Mouse (Mus musculus): ENCODE data around the gene E2f3. TPM values are rescaled to one million over a fixed set of nuclear protein-coding genes. Genes with fewer than 3 reads are reported as not detected.

The E2f3 gene
- polyA plus RNA-seq, 1 experiment from 2014 or later, result 5.3 TPM

DNA sequence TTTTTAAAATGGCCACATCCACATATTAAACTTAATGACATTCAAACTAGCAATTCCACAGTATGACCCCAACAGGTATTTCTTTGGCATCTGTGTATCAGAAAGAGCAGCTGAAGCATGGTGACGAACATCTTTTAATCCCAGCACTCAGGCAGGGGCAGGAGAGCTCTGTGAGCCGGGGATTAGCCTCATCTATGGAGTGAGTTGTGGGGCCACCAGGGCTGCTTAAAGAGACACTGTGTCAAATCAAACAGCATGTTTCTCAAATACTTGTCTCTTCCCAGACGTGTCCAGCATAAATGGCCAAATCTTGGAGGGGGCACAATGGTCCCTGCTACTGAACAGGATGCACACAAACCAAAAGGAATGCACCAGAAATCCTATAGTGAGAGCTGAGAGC is 59.7 kb downstream of the E2f3 start:
- no peak for ATAC-seq (ENCODE audit: low FRiP score, low TSS enrichment)
- no peaks in the 10 kb centered on the region for H3K4me1 ChIP-seq (ENCODE audit: control insufficient read depth, insufficient read depth, low read length)
- no peak overlapping the region for H3K4me3 ChIP-seq (replicated peaks; ENCODE audit: low read depth, low read length)
- H3K9ac ChIP-seq (replicated peaks; ENCODE audit: low read length), result no peak overlapping the region
- H3K27ac ChIP-seq (replicated peaks; ENCODE audit: low read depth, low read length), result no peak overlapping the region
- H3K36me3 ChIP-seq (ENCODE audit: control insufficient read depth, insufficient read depth, low read length), result no peaks in the 10 kb centered on the region
- 24% methylated on average over 3 of the region's 3 CpGs for WGBS
- no peaks in the 10 kb centered on the region for H3K9me3 ChIP-seq (ENCODE audit: control insufficient read depth, low read length)
- H3K27me3 ChIP-seq (ENCODE audit: control insufficient read depth, insufficient read depth, low read length), result no peaks in the 10 kb centered on the region
- DNase-seq, result peak; percentile 11
- H3K4me2 ChIP-seq (ENCODE audit: low read length), result no peak overlapping the region

DNA sequence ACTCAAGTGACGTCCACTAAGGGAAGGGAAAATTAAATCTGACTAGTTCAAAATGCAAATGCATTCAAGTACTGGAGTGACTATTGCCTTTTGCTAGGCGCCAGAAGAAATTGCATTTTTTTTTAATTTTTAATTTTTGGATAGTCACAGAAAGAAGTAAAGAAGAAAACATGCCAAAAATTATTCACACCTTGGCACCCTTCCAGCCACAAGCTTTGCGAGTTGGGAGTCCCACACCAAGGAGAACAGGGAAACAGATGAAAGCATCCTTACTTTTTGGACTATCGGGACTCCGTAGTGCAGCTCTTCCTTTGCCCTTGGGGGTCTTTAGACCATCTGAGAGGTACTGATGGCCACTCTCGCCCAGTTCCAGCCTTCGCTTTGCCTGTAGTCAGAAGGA is 66.0 kb downstream of the E2f3 start:
- 90% methylated on average over 7 of the region's 7 CpGs for WGBS
- H3K4me3 ChIP-seq (replicated peaks; ENCODE audit: low read depth, low read length), result no peak overlapping the region
- DNase-seq (no peak), ATAC-seq (ENCODE audit: low FRiP score, low TSS enrichment) (no peak)
- peaks cover 28% of the 10 kb centered on the region for H3K36me3 ChIP-seq (ENCODE audit: control insufficient read depth, insufficient read depth, low read length)
- H3K4me1 ChIP-seq (ENCODE audit: control insufficient read depth, insufficient read depth, low read length), result no peaks in the 10 kb centered on the region
- H3K4me2 ChIP-seq (ENCODE audit: low read length), result no peak overlapping the region
- no peaks in the 10 kb centered on the region for H3K27me3 ChIP-seq (ENCODE audit: control insufficient read depth, insufficient read depth, low read length)
- no peak overlapping the region for H3K9ac ChIP-seq (replicated peaks; ENCODE audit: low read length)
- H3K9me3 ChIP-seq (ENCODE audit: control insufficient read depth, low read length), result no peaks in the 10 kb centered on the region
- no peak overlapping the region for H3K27ac ChIP-seq (replicated peaks; ENCODE audit: low read depth, low read length)

GRCm38 (mm10) chr13:29916561-29916960 is 69.3 kb downstream of the E2f3 start:
- Histone ChIP-seq H3K4me3 (replicated peaks; ENCODE audit: low read depth, low read length) (no peak overlapping the region), H3K27ac (replicated peaks; ENCODE audit: low read depth, low read length) (no peak overlapping the region), H3K27me3 (ENCODE audit: control insufficient read depth, insufficient read depth, low read length) (no peaks in the 10 kb centered on the region), H3K9ac (replicated peaks; ENCODE audit: low read length) (no peak overlapping the region), H3K36me3 (ENCODE audit: control insufficient read depth, insufficient read depth, low read length) (peaks cover 44% of the 10 kb centered on the region), H3K4me1 (ENCODE audit: control insufficient read depth, insufficient read depth, low read length) (no peaks in the 10 kb centered on the region), H3K4me2 (ENCODE audit: low read length) (no peak overlapping the region), H3K9me3 (ENCODE audit: control insufficient read depth, low read length) (no peaks in the 10 kb centered on the region)
- ATAC-seq (ENCODE audit: low FRiP score, low TSS enrichment), result no peak
- DNase-seq, result no peak
- 81% methylated on average over 1 of the region's 1 CpGs for WGBS

DNA sequence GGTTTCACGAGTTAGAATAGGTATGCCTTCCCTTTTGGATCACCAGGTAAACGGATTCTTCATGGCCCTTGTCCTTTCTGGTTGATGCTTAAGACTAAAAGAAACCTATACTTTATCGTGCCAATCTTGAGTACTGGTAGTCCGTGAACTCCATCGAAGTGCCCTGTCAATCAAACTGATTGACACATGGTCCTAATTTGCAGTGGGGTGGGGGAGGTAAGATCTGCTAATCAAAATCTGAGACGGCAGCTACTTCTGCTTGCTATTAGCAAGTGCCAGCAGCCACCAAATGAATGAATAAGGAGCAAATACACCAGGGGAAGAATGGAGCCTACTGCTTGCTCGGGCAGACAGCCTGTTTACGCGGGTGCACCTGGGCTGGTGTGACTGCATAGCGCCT is 72.3 kb downstream of the E2f3 start:
- ATAC-seq (ENCODE audit: low FRiP score, low TSS enrichment) (no peak), DNase-seq (no peak)
- H3K4me2 ChIP-seq (ENCODE audit: low read length), result no peak overlapping the region
- H3K9me3 ChIP-seq (ENCODE audit: control insufficient read depth, low read length), result no peaks in the 10 kb centered on the region
- WGBS, result 86% methylated on average over 10 of the region's 10 CpGs
- H3K36me3 ChIP-seq (ENCODE audit: control insufficient read depth, insufficient read depth, low read length), result peaks cover 64% of the 10 kb centered on the region
- no peaks in the 10 kb centered on the region for H3K4me1 ChIP-seq (ENCODE audit: control insufficient read depth, insufficient read depth, low read length)
- H3K27me3 ChIP-seq (ENCODE audit: control insufficient read depth, insufficient read depth, low read length), result no peaks in the 10 kb centered on the region
- no peak overlapping the region for H3K27ac ChIP-seq (replicated peaks; ENCODE audit: low read depth, low read length)
- H3K4me3 ChIP-seq (replicated peaks; ENCODE audit: low read depth, low read length), result no peak overlapping the region
- no peak overlapping the region for H3K9ac ChIP-seq (replicated peaks; ENCODE audit: low read length)

GRCm38 (mm10) chr13:29913061-29913460 is 72.8 kb downstream of the E2f3 start:
- Histone ChIP-seq H3K27me3 (ENCODE audit: control insufficient read depth, insufficient read depth, low read length) (no peaks in the 10 kb centered on the region), H3K9ac (replicated peaks; ENCODE audit: low read length) (no peak overlapping the region), H3K4me3 (replicated peaks; ENCODE audit: low read depth, low read length) (no peak overlapping the region), H3K9me3 (ENCODE audit: control insufficient read depth, low read length) (no peaks in the 10 kb centered on the region), H3K36me3 (ENCODE audit: control insufficient read depth, insufficient read depth, low read length) (peaks cover 64% of the 10 kb centered on the region), H3K27ac (replicated peaks; ENCODE audit: low read depth, low read length) (no peak overlapping the region), H3K4me1 (ENCODE audit: control insufficient read depth, insufficient read depth, low read length) (no peaks in the 10 kb centered on the region), H3K4me2 (ENCODE audit: low read length) (no peak overlapping the region)
- DNase-seq (no peak), ATAC-seq (ENCODE audit: low FRiP score, low TSS enrichment) (no peak)
- 92% methylated on average over 10 of the region's 10 CpGs for WGBS

DNA sequence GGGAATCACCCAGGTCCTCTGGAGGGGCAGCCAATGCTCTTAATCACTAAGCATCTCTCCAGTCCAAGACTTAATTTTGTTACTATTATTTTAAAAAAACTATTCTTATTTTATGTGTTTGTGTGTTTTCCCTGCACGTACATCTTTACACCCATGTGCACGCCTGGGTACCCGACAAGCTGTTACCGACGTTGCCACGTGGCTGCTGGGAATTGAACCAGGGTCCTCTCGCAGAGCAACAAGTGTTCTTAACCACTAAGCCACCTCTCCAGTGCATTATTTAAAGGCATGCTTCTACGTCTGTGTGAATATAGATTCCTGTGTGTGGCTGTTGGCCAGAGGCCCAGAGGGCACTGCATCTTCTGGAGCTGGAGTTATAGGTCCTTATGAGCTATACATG is 73.6 kb downstream of the E2f3 start:
- 96% methylated on average over 8 of the region's 8 CpGs for WGBS

DNA sequence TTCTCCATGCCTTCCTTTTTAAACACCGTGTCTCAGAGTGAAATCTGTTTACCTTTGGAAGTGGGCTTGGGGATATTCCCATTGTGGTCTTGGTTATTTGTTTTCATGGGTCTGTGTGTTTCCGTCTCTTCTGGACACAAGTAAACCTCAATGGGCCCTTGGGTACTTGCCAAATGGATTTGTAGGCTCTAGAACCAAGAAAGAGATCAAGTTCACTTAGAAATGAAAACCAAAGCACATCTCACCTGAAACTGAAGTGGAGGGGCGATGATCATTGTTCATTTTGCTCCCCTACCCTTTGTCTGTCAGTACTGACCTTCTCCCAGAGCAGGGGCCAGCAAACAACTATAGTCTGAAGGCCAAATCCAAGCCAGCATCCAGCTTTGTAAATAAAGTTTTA is 74.7 kb downstream of the E2f3 start:
- no peak for DNase-seq
- 0 out of 2 replicates have a peak, but pooled peaks cover under 1% of the 10 kb centered on the region for H3K9me3 ChIP-seq (ENCODE audit: control insufficient read depth, low read length)
- no peak overlapping the region for H3K4me2 ChIP-seq (ENCODE audit: low read length)
- no peak overlapping the region for H3K4me3 ChIP-seq (replicated peaks; ENCODE audit: low read depth, low read length)
- H3K4me1 ChIP-seq (ENCODE audit: control insufficient read depth, insufficient read depth, low read length), result no peaks in the 10 kb centered on the region
- H3K27ac ChIP-seq (replicated peaks; ENCODE audit: low read depth, low read length), result no peak overlapping the region
- no peak overlapping the region for H3K9ac ChIP-seq (replicated peaks; ENCODE audit: low read length)
- peaks cover 57% of the 10 kb centered on the region for H3K36me3 ChIP-seq (ENCODE audit: control insufficient read depth, insufficient read depth, low read length)
- 96% methylated on average over 3 of the region's 3 CpGs for WGBS
- ATAC-seq (ENCODE audit: low FRiP score, low TSS enrichment), result no peak
- H3K27me3 ChIP-seq (ENCODE audit: control insufficient read depth, insufficient read depth, low read length), result no peaks in the 10 kb centered on the region

More for the DNA sequence above, 73.6 kb downstream of the E2f3 start:
- Histone ChIP-seq H3K36me3 (ENCODE audit: control insufficient read depth, insufficient read depth, low read length) (peaks cover 61% of the 10 kb centered on the region), H3K4me3 (replicated peaks; ENCODE audit: low read depth, low read length) (no peak overlapping the region), H3K9me3 (ENCODE audit: control insufficient read depth, low read length) (no peaks in the 10 kb centered on the region), H3K27me3 (ENCODE audit: control insufficient read depth, insufficient read depth, low read length) (no peaks in the 10 kb centered on the region), H3K4me2 (ENCODE audit: low read length) (no peak overlapping the region), H3K4me1 (ENCODE audit: control insufficient read depth, insufficient read depth, low read length) (no peaks in the 10 kb centered on the region), H3K9ac (replicated peaks; ENCODE audit: low read length) (no peak overlapping the region), H3K27ac (replicated peaks; ENCODE audit: low read depth, low read length) (no peak overlapping the region)
- no peak for ATAC-seq (ENCODE audit: low FRiP score, low TSS enrichment)
- no peak for DNase-seq

DNA sequence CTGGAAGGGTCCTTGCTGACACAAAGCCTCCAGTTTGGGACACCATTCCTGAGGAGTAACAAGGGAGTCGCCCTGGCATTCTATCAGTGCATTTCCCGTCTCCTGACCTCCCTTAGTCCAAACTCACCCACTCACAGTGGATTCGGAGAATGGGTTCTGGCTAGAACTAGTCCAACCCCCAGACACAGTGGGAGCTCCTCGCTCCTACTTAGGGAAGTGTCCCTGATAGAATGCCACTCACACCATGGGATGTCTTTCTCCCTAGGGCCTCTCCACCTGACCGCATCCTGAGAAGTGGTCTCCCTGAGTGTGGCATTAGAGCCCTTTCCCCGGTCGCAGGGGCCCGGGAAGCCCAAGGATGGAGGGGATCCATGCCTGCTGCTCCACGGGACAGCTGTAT is 77.4 kb downstream of the E2f3 start:
- no peaks in the 10 kb centered on the region for H3K27me3 ChIP-seq (ENCODE audit: control insufficient read depth, insufficient read depth, low read length)
- ATAC-seq (ENCODE audit: low FRiP score, low TSS enrichment) (no peak), DNase-seq (no peak)
- no peak overlapping the region for H3K4me2 ChIP-seq (ENCODE audit: low read length)
- H3K9ac ChIP-seq (replicated peaks; ENCODE audit: low read length), result no peak overlapping the region
- H3K4me1 ChIP-seq (ENCODE audit: control insufficient read depth, insufficient read depth, low read length), result no peaks in the 10 kb centered on the region
- WGBS, result 99% methylated on average over 9 of the region's 9 CpGs
- H3K9me3 ChIP-seq (ENCODE audit: control insufficient read depth, low read length), result peaks cover 18% of the 10 kb centered on the region
- peaks cover 45% of the 10 kb centered on the region for H3K36me3 ChIP-seq (ENCODE audit: control insufficient read depth, insufficient read depth, low read length)
- H3K27ac ChIP-seq (replicated peaks; ENCODE audit: low read depth, low read length), result no peak overlapping the region
- H3K4me3 ChIP-seq (replicated peaks; ENCODE audit: low read depth, low read length), result no peak overlapping the region

GRCm38 (mm10) chr13:29907995-29908394 is 77.9 kb downstream of the E2f3 start:
- WGBS, result 97% methylated on average over 9 of the region's 9 CpGs

More at GRCm38 (mm10) chr13:29907995-29908394, 77.9 kb downstream of the E2f3 start:
- ATAC-seq (ENCODE audit: low FRiP score, low TSS enrichment) (no peak), DNase-seq (no peak)
- Histone ChIP-seq H3K4me1 (ENCODE audit: control insufficient read depth, insufficient read depth, low read length) (no peaks in the 10 kb centered on the region), H3K4me3 (replicated peaks; ENCODE audit: low read depth, low read length) (no peak overlapping the region), H3K9ac (replicated peaks; ENCODE audit: low read length) (no peak overlapping the region), H3K9me3 (ENCODE audit: control insufficient read depth, low read length) (peaks cover 18% of the 10 kb centered on the region), H3K4me2 (ENCODE audit: low read length) (no peak overlapping the region), H3K27ac (replicated peaks; ENCODE audit: low read depth, low read length) (no peak overlapping the region), H3K36me3 (ENCODE audit: control insufficient read depth, insufficient read depth, low read length) (peaks cover 45% of the 10 kb centered on the region), H3K27me3 (ENCODE audit: control insufficient read depth, insufficient read depth, low read length) (no peaks in the 10 kb centered on the region)

All from midbrain, embryonic 14.5 days (tissue).